Mouse (Mus musculus) bone marrow macrophage, adult 2 months (primary cell): ENCODE data around the gene Hgd.

Experiments
- CTCF ChIP-seq: IDR thresholded peaks from 2 replicates; pipeline ENCODE4 v1.5.1; 2012; ENCODE audit warnings: low read depth, mild to moderate bottlenecking, low read length, moderate library complexity
- POLR2A ChIP-seq: IDR thresholded peaks from 2 replicates; pipeline ENCODE4 v1.6.1; 2012; ENCODE audit warnings: mild to moderate bottlenecking, low read depth, low read length, borderline replicate concordance

- TF ChIP-seq CTCF (no peak), POLR2A (no peak)
These were observed 29.7 kb upstream of the Hgd start for GRCm38 (mm10) chr16:37550266-37550665.
